Mouse (Mus musculus): ENCODE results near the gene Adam17.

GRCm38 (mm10) chr12:21418083-21418482, 44.7 kb upstream of the Adam17 start:
- TF ChIP-seq POLR2A (IDR thresholded peaks at IDR 0.05; ENCODE audit: borderline replicate concordance, extremely low read depth, low read depth, low read length) (no peak), CTCF (IDR thresholded peaks at IDR 0.05; ENCODE audit: insufficient read depth, low read length) (no peak)
